Mouse (Mus musculus) hindbrain, postnatal 0 days (tissue): ENCODE data around the gene Plrg1. TPM values are rescaled to one million over a fixed set of nuclear protein-coding genes. Genes with fewer than 3 reads are reported as not detected.

ENCODE experiments used
- ATAC-seq: fragments of 200-750 bp; cut with Nextera tagmentation; 2 replicates; pipeline ENCODE4 v1.8.0; 2017; ENCODE audit warnings: mild to moderate bottlenecking, moderate TSS enrichment, moderate library complexity
- DNase-seq: peaks from one replicate; pipeline ENCODE4 v3.0.0-alpha.2; 2015; ENCODE audit warnings: low spot score
- H3K27ac ChIP-seq: fragments of 300-500 bp; sonication (generic); 2 replicates; pipeline ENCODE4 v1.5.1; 2014; ENCODE audit warnings: mild to moderate bottlenecking
- H3K27me3 ChIP-seq: fragments of 300-500 bp; sonication (generic); 2 replicates; pipeline ENCODE4 v1.6.1; 2014; ENCODE audit warnings: low read length, mixed read lengths; ENCODE audit not compliant: insufficient read depth
- H3K36me3 ChIP-seq: fragments of 300-500 bp; sonication (generic); 2 replicates; pipeline ENCODE4 v1.6.1; 2014; ENCODE audit warnings: low read length, mixed read lengths; ENCODE audit not compliant: insufficient read depth
- H3K4me1 ChIP-seq: fragments of 300-500 bp; sonication (generic); 2 replicates; pipeline ENCODE4 v1.6.1; 2014; ENCODE audit warnings: antibody characterized with exemption, low read length, mixed read lengths; ENCODE audit not compliant: insufficient read depth
- H3K4me2 ChIP-seq: fragments of 300-500 bp; sonication (generic); 2 replicates; pipeline ENCODE4 v1.6.1; 2014; ENCODE audit warnings: low read depth, mild to moderate bottlenecking, low read length, moderate library complexity, mixed read lengths
- H3K4me3 ChIP-seq: fragments of 300-500 bp; sonication (generic); 2 replicates; pipeline ENCODE4 v1.5.1; 2014; ENCODE audit warnings: low read length
- H3K9ac ChIP-seq: fragments of 300-500 bp; sonication (generic); replicated peaks from 2 replicates; pipeline ENCODE4 v1.6.1; 2014; ENCODE audit warnings: mild to moderate bottlenecking, low read length, moderate library complexity, mixed read lengths
- H3K9me3 ChIP-seq: fragments of 300-500 bp; sonication (generic); 2 replicates; pipeline ENCODE4 v1.6.1; 2016; ENCODE audit warnings: low read length, mixed read lengths
- CTCF ChIP-seq: IDR thresholded peaks from 2 replicates; pipeline ENCODE4 v1.5.1; 2016; ENCODE audit warnings: antibody characterized with exemption, control low read depth, low read depth
- WGBS: fragments of 180-500 bp; shearing (Covaris S2); extraction: QIAGEN DNeasy Blood & Tissue Kit; methylation state at CpG from one replicate; pipeline ENCODE4 v1.1.7; 2014; 5-methylcytosine and 5-hydroxymethylcytosine counted together
- polyA plus RNA-seq: library from polyadenylated mRNA; unstranded; fragments of >200 nt; fragmentation: Nextera tagmentation; extraction: Ambion mirVana; gene quantifications from 2 replicates; pipeline ENCODE4 v1.2.1, GENCODE M21; 2015
- total RNA-seq: library from RNA; depleted of rRNA; stranded (reverse); fragments of >200 nt; gene quantifications from 2 replicates; pipeline ENCODE4 v1.2.3, GENCODE M21; 2014

Gene Plrg1
- total and polyA plus RNA-seq, 2 experiments from 2014 or later = 62.7 to 77.7 TPM

GRCm38 (mm10) chr3:83067920-83068319, 12.6 kb downstream of the Plrg1 start:
- 95% methylated on average over 9 of the region's 9 CpGs for WGBS
- Histone ChIP-seq H3K27me3 (no peaks in the 10 kb centered on the region), H3K27ac (no peak overlapping the region), H3K36me3 (peaks cover 67% of the 10 kb centered on the region), H3K4me1 (no peaks in the 10 kb centered on the region), H3K9me3 (no peaks in the 10 kb centered on the region), H3K4me2 (no peak overlapping the region), H3K9ac (no peak overlapping the region), H3K4me3 (no peak overlapping the region)
- TF ChIP-seq CTCF = no peak
- ATAC-seq (no peak), DNase-seq (no peak)

- no peak overlapping the region for H3K9ac ChIP-seq
- H3K4me3 ChIP-seq = no peak overlapping the region
- no peaks in the 10 kb centered on the region for H3K9me3 ChIP-seq
- 97% methylated on average over 13 of the region's 13 CpGs for WGBS
- no peaks in the 10 kb centered on the region for H3K27me3 ChIP-seq
- no peak overlapping the region for H3K4me2 ChIP-seq
- DNase-seq (no peak), ATAC-seq (no peak)
- H3K4me1 ChIP-seq = no peaks in the 10 kb centered on the region
- no peak overlapping the region for H3K27ac ChIP-seq
- peaks cover 59% of the 10 kb centered on the region for H3K36me3 ChIP-seq
- TF ChIP-seq CTCF = no peak
Observed at GRCm38 (mm10) chr3:83068869-83069268, 13.5 kb downstream of the Plrg1 start.

DNA sequence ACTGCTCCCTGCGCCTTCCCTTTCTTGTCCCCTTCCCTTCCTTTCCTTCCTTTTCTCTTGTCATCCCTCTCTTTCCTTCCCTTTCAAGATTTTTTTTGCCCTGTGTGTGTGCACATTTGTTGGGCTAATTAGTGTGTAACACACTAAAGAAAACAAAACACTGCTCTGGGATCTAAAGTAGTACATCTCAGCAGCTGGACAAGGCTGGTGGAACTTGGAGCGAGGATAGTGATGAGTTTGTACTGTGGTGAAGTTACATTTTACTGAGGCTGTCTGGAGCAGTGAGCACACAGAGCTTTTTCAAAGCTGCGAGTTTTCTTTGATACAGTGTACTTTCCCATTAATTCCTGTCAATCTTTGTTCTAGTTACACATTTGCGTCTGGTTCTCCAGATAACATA, 14.9 kb downstream of the Plrg1 start:
- WGBS = 86% methylated on average over 4 of the region's 4 CpGs
- DNase-seq = no peak
- Histone ChIP-seq H3K36me3 (peaks cover 59% of the 10 kb centered on the region), H3K9me3 (no peaks in the 10 kb centered on the region), H3K27ac (no peak overlapping the region), H3K9ac (no peak overlapping the region), H3K4me3 (no peak overlapping the region), H3K4me2 (no peak overlapping the region), H3K4me1 (no peaks in the 10 kb centered on the region), H3K27me3 (no peaks in the 10 kb centered on the region)
- ATAC-seq = no peak
- no peak for TF ChIP-seq CTCF

DNA sequence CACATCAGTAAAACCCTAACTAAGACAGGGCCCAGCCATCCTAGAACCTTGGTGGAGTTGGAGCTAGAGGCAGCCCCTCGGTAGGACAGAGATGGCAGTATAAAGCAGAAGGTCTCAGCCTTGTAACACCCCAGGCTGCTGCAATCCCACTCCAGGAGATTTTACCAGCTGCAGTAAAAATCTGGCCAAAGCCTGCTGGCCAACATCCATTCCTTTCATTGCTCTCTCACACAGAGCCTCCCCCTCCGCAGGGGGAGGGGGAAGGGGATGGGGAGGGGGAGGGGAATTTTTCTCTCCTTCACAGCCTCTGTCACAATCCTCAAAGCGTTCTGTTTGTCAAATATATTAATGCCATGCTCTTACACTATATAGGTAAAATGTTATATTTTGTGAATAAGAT, 21.2 kb downstream of the Plrg1 start:
- TF ChIP-seq CTCF = no peak
- H3K9ac ChIP-seq = no peak overlapping the region
- WGBS = 32% methylated on average over 2 of the region's 3 CpGs
- no peaks in the 10 kb centered on the region for H3K9me3 ChIP-seq
- H3K4me1 ChIP-seq = peaks cover 3% of the 10 kb centered on the region; the same call in 1 of the 2 replicates
- no peak overlapping the region for H3K27ac ChIP-seq
- no peak overlapping the region for H3K4me2 ChIP-seq
- ATAC-seq = peak; percentile 58; the same call in 1 of the 2 replicates
- no peaks in the 10 kb centered on the region for H3K27me3 ChIP-seq
- no peak overlapping the region for H3K4me3 ChIP-seq
- peak; percentile 54 for DNase-seq
- peaks cover 5% of the 10 kb centered on the region for H3K36me3 ChIP-seq

DNA sequence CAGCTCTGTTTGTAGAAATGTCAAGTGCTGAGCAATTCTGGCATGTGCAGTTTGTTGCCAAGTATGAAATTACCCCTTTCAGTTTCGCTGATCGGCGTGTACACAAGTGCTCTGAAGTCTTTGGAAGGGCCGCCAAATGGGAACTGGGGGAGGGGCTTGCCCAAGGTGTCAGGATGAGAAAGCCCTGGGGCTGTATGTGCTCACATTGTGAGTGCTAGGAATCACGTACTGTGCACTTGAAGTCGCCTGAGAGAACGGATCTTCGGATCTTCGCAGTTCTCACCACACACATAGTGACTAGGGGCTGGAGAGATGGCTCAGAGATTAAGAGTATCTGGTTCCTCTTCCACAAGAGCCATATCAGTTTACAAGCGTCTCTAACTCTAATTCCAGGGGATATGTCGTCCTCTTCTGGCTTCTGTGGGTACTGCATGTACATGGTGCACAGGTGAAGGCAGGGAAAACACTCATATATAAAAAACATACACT, 25.3 kb downstream of the Plrg1 start:
- ATAC-seq (peak; percentile 73), DNase-seq (peak; percentile 79)
- H3K4me2 ChIP-seq = peak overlapping the region; percentile 62
- no peak overlapping the region for H3K27ac ChIP-seq
- peak; percentile 98 for TF ChIP-seq CTCF
- H3K9me3 ChIP-seq = no peaks in the 10 kb centered on the region
- H3K36me3 ChIP-seq = no peaks in the 10 kb centered on the region
- WGBS = 4% methylated on average over 11 of the region's 11 CpGs
- H3K9ac ChIP-seq = no peak overlapping the region
- peak overlapping the region; percentile 25 for H3K4me3 ChIP-seq
- H3K4me1 ChIP-seq = peaks cover 3% of the 10 kb centered on the region; the same call in 1 of the 2 replicates
- H3K27me3 ChIP-seq = no peaks in the 10 kb centered on the region

GRCm38 (mm10) chr3:83097586-83097985, 42.3 kb downstream of the Plrg1 start:
- Histone ChIP-seq H3K9me3 (no peaks in the 10 kb centered on the region), H3K4me2 (peak overlapping the region; percentile 61; the same call in 1 of the 2 replicates), H3K4me1 (peaks cover 6% of the 10 kb centered on the region), H3K36me3 (no peaks in the 10 kb centered on the region), H3K27me3 (no peaks in the 10 kb centered on the region), H3K27ac (no peak overlapping the region), H3K9ac (no peak overlapping the region), H3K4me3 (no peak overlapping the region)
- ATAC-seq = no peak
- no peak for DNase-seq
- 24% methylated on average over 6 of the region's 6 CpGs for WGBS
- no peak for TF ChIP-seq CTCF

- no peaks in the 10 kb centered on the region for H3K9me3 ChIP-seq
- WGBS = under 1% methylated on average over 14 of the region's 14 CpGs
Observed at GRCm38 (mm10) chr3:83098546-83099034, 43.3 kb downstream of the Plrg1 start.

More at GRCm38 (mm10) chr3:83098546-83099034, 43.3 kb downstream of the Plrg1 start:
- H3K27ac ChIP-seq = peak overlapping the region; percentile 45
- peak overlapping the region; percentile 25; the same call in 1 of the 2 replicates for H3K9ac ChIP-seq
- ATAC-seq = peak; percentile 83
- no peak for TF ChIP-seq CTCF
- H3K4me1 ChIP-seq = peaks cover 6% of the 10 kb centered on the region
- no peaks in the 10 kb centered on the region for H3K36me3 ChIP-seq
- no peaks in the 10 kb centered on the region for H3K27me3 ChIP-seq
- peak overlapping the region; percentile 31 for H3K4me3 ChIP-seq
- H3K4me2 ChIP-seq = peak overlapping the region; percentile 61
- peak; percentile 69 for DNase-seq
